Mouse (Mus musculus): ENCODE data around the gene Ficd.

Gene Ficd

GRCm38 (mm10) chr5:113735345-113736112 lies at the start of gene Ficd:
Gene Ficd, plus strand, starts transcription at chr5:113735803.
- DNase-seq, result peak; percentile 92

- no peak for DNase-seq
Observed at GRCm38 (mm10) chr5:113687514-113687913, 48.1 kb upstream of the Ficd start.

GRCm38 (mm10) chr5:113690069-113690548 lies 45.5 kb upstream of the Ficd start:
- DNase-seq, result no peak

- DNase-seq, result no peak
Observed at GRCm38 (mm10) chr5:113690866-113691265, 44.7 kb upstream of the Ficd start.

GRCm38 (mm10) chr5:113693196-113693755 lies 42.3 kb upstream of the Ficd start:
- no peak for DNase-seq

GRCm38 (mm10) chr5:113694000-113694399 lies 41.6 kb upstream of the Ficd start:
- no peak for DNase-seq

- no peak for DNase-seq
Observed at GRCm38 (mm10) chr5:113694415-113694814, 41.2 kb upstream of the Ficd start.

- DNase-seq, result no peak
Observed at GRCm38 (mm10) chr5:113700388-113701023, 35.1 kb upstream of the Ficd start.

- DNase-seq, result no peak
Observed at GRCm38 (mm10) chr5:113703803-113704585, 31.6 kb upstream of the Ficd start.

- no peak for DNase-seq
Observed at GRCm38 (mm10) chr5:113712861-113713260, 22.7 kb upstream of the Ficd start.

- peak; percentile 45 for DNase-seq
Observed at GRCm38 (mm10) chr5:113716581-113717388, 18.8 kb upstream of the Ficd start.

GRCm38 (mm10) chr5:113719221-113719661 lies 16.4 kb upstream of the Ficd start:
- no peak for DNase-seq

GRCm38 (mm10) chr5:113722224-113723013 lies 13.2 kb upstream of the Ficd start:
- no peak for DNase-seq

- DNase-seq, result no peak
Observed at GRCm38 (mm10) chr5:113723567-113724237, 11.9 kb upstream of the Ficd start.

GRCm38 (mm10) chr5:113724446-113724845 lies 11.2 kb upstream of the Ficd start, which contains the start of gene 1700069L16Rik:
Gene 1700069L16Rik, minus strand, starts transcription at chr5:113724772.
- peak; percentile 87 for DNase-seq

- no peak for DNase-seq
Observed at GRCm38 (mm10) chr5:113725417-113725816, 10.2 kb upstream of the Ficd start.

GRCm38 (mm10) chr5:113726618-113727017 lies 9.0 kb upstream of the Ficd start:
- no peak for DNase-seq

GRCm38 (mm10) chr5:113727238-113727637 lies 8.4 kb upstream of the Ficd start:
- DNase-seq, result no peak

GRCm38 (mm10) chr5:113728011-113728410 lies 7.6 kb upstream of the Ficd start:
- no peak for DNase-seq

- DNase-seq, result no peak
Observed at GRCm38 (mm10) chr5:113728691-113729090, 6.9 kb upstream of the Ficd start.
